Mouse (Mus musculus): ENCODE results near the gene Rab3il1. TPM values are rescaled to one million over a fixed set of nuclear protein-coding genes. Genes with fewer than 3 reads are reported as not detected.

The Rab3il1 gene
- polyA plus RNA-seq, 1 experiment from 2014 or later = 23.8 TPM

GRCm38 (mm10) chr19:10053692-10054260 is 52.3 kb downstream of the Rab3il1 start:
- no peak overlapping the region for H3K4me3 ChIP-seq (ENCODE audit: low read depth, low read length)
- H3K27me3 ChIP-seq (replicated peaks; ENCODE audit: insufficient read depth, low read length) = no peaks in the 10 kb centered on the region
- WGBS = 81% methylated on average over 10 of the region's 10 CpGs
- H3K27ac ChIP-seq (ENCODE audit: low read length) = 0 out of 2 replicates have a peak overlapping the region, but pooled peaks have one; percentile 38
- no peaks in the 10 kb centered on the region for H3K9me3 ChIP-seq (ENCODE audit: low read length)
- no peak overlapping the region for H3K9ac ChIP-seq (replicated peaks; ENCODE audit: low read depth)
- DNase-seq (ENCODE audit: low spot score) (no peak), ATAC-seq (no peak)
- peaks cover 28% of the 10 kb centered on the region; the same call in 1 of the 2 replicates for H3K4me1 ChIP-seq (ENCODE audit: insufficient read depth, low read depth, low read length)
- H3K4me2 ChIP-seq (replicated peaks; ENCODE audit: low read depth, low read length) = no peak overlapping the region
- no peak for TF ChIP-seq EP300 (IDR thresholded peaks at IDR 0.05)
- no peak for TF ChIP-seq CTCF (IDR thresholded peaks at IDR 0.05)
- H3K36me3 ChIP-seq (ENCODE audit: insufficient read depth, low read length) = peaks cover 12% of the 10 kb centered on the region

- 58% methylated on average over 6 of the region's 6 CpGs for WGBS
- peak; percentile 37 for ATAC-seq
- peaks cover 12% of the 10 kb centered on the region for H3K36me3 ChIP-seq (ENCODE audit: insufficient read depth, low read length)
- H3K4me2 ChIP-seq (replicated peaks; ENCODE audit: low read depth, low read length) = no peak overlapping the region
- H3K27ac ChIP-seq (ENCODE audit: low read length) = peak overlapping the region; percentile 38; the same call in 1 of the 2 replicates
- no peak overlapping the region for H3K9ac ChIP-seq (replicated peaks; ENCODE audit: low read depth)
- H3K4me1 ChIP-seq (ENCODE audit: insufficient read depth, low read depth, low read length) = peaks cover 26% of the 10 kb centered on the region; the same call in 1 of the 2 replicates
- H3K4me3 ChIP-seq (ENCODE audit: low read depth, low read length) = no peak overlapping the region
- H3K27me3 ChIP-seq (replicated peaks; ENCODE audit: insufficient read depth, low read length) = no peaks in the 10 kb centered on the region
- DNase-seq (ENCODE audit: low spot score) = no peak
- no peaks in the 10 kb centered on the region for H3K9me3 ChIP-seq (ENCODE audit: low read length)
- TF ChIP-seq EP300 (IDR thresholded peaks at IDR 0.05) (no peak), CTCF (IDR thresholded peaks at IDR 0.05) (no peak)
Measured at GRCm38 (mm10) chr19:10054361-10055075, 53.0 kb downstream of the Rab3il1 start.

- ATAC-seq (no peak), DNase-seq (ENCODE audit: low spot score) (no peak)
- Histone ChIP-seq H3K4me2 (replicated peaks; ENCODE audit: low read depth, low read length) (no peak overlapping the region), H3K4me3 (ENCODE audit: low read depth, low read length) (no peak overlapping the region), H3K36me3 (ENCODE audit: insufficient read depth, low read length) (peaks cover 16% of the 10 kb centered on the region), H3K4me1 (ENCODE audit: insufficient read depth, low read depth, low read length) (peaks cover 27% of the 10 kb centered on the region; the same call in 1 of the 2 replicates), H3K27me3 (replicated peaks; ENCODE audit: insufficient read depth, low read length) (no peaks in the 10 kb centered on the region), H3K27ac (ENCODE audit: low read length) (0 out of 2 replicates have a peak overlapping the region, but pooled peaks have one; percentile 82), H3K9me3 (ENCODE audit: low read length) (no peaks in the 10 kb centered on the region), H3K9ac (replicated peaks; ENCODE audit: low read depth) (no peak overlapping the region)
- WGBS = 66% methylated on average over 3 of the region's 3 CpGs
- TF ChIP-seq CTCF (IDR thresholded peaks at IDR 0.05) (no peak), EP300 (IDR thresholded peaks at IDR 0.05) (no peak)
Measured at GRCm38 (mm10) chr19:10055261-10055660, 53.8 kb downstream of the Rab3il1 start.

GRCm38 (mm10) chr19:10055783-10056660 is 54.6 kb downstream of the Rab3il1 start:
- Histone ChIP-seq H3K9ac (replicated peaks; ENCODE audit: low read depth) (no peak overlapping the region), H3K27ac (ENCODE audit: low read length) (peak overlapping the region; percentile 82), H3K4me1 (ENCODE audit: insufficient read depth, low read depth, low read length) (peaks cover 30% of the 10 kb centered on the region), H3K4me3 (ENCODE audit: low read depth, low read length) (no peak overlapping the region), H3K4me2 (replicated peaks; ENCODE audit: low read depth, low read length) (no peak overlapping the region), H3K36me3 (ENCODE audit: insufficient read depth, low read length) (peaks cover 16% of the 10 kb centered on the region), H3K9me3 (ENCODE audit: low read length) (no peaks in the 10 kb centered on the region), H3K27me3 (replicated peaks; ENCODE audit: insufficient read depth, low read length) (no peaks in the 10 kb centered on the region)
- DNase-seq (ENCODE audit: low spot score) (no peak), ATAC-seq (no peak)
- 72% methylated on average over 22 of the region's 22 CpGs for WGBS
- TF ChIP-seq CTCF (IDR thresholded peaks at IDR 0.05) = peak; percentile 28; the same call in 1 of the 2 replicates
- no peak for TF ChIP-seq EP300 (IDR thresholded peaks at IDR 0.05)

- Histone ChIP-seq H3K4me1 (ENCODE audit: insufficient read depth, low read depth, low read length) (peaks cover 30% of the 10 kb centered on the region), H3K27me3 (replicated peaks; ENCODE audit: insufficient read depth, low read length) (no peaks in the 10 kb centered on the region), H3K9me3 (ENCODE audit: low read length) (no peaks in the 10 kb centered on the region), H3K4me2 (replicated peaks; ENCODE audit: low read depth, low read length) (no peak overlapping the region), H3K9ac (replicated peaks; ENCODE audit: low read depth) (no peak overlapping the region), H3K36me3 (ENCODE audit: insufficient read depth, low read length) (peaks cover 16% of the 10 kb centered on the region), H3K4me3 (ENCODE audit: low read depth, low read length) (no peak overlapping the region), H3K27ac (ENCODE audit: low read length) (peak overlapping the region; percentile 82)
- TF ChIP-seq CTCF (IDR thresholded peaks at IDR 0.05) (no peak), EP300 (IDR thresholded peaks at IDR 0.05) (no peak)
- DNase-seq (ENCODE audit: low spot score) = no peak
- WGBS = 62% methylated on average over 3 of the region's 3 CpGs
- ATAC-seq = no peak
Measured at GRCm38 (mm10) chr19:10056686-10057085, 55.2 kb downstream of the Rab3il1 start.

All from lung, postnatal 0 days (tissue).